Mouse (Mus musculus) G1E (cell line): ENCODE data around the gene Zbtb40. TPM values are rescaled to one million over a fixed set of nuclear protein-coding genes. Genes with fewer than 3 reads are reported as not detected.

Experiments used
- ATAC-seq: 2 replicates; pipeline ENCODE4 v1.8.0; 2016; ENCODE audit warnings: mild to moderate bottlenecking; ENCODE audit not compliant: insufficient number of reproducible peaks, poor library complexity, low FRiP score, severe bottlenecking; ENCODE audit errors: extremely low read depth
- DNase-seq: peaks from one replicate; pipeline ENCODE4 v3.0.0; 2012; ENCODE audit warnings: low spot score
- H3K27me3 ChIP-seq: 2 replicates; pipeline ENCODE4 v1.6.1; 2012; ENCODE audit warnings: mild to moderate bottlenecking, low read length, inconsistent platforms; ENCODE audit not compliant: insufficient read depth
- H3K36me3 ChIP-seq: replicated peaks from 2 replicates; pipeline ENCODE3; 2012; ENCODE audit warnings: mild to moderate bottlenecking, inconsistent platforms
- H3K4me1 ChIP-seq: 2 replicates; pipeline ENCODE4 v1.6.1; 2012; ENCODE audit warnings: low read depth, low read length, inconsistent platforms, mixed read lengths; ENCODE audit not compliant: insufficient read depth
- H3K4me3 ChIP-seq: 2 replicates; pipeline ENCODE4 v1.5.1; 2012; ENCODE audit warnings: low read depth, mild to moderate bottlenecking, inconsistent platforms, low read length, moderate library complexity, mixed read lengths
- H3K9me3 ChIP-seq: replicated peaks from 2 replicates; pipeline ENCODE4 v1.6.1; 2012; ENCODE audit warnings: inconsistent platforms
- CTCF ChIP-seq: IDR thresholded peaks from 2 replicates; pipeline ENCODE4 v1.5.1; 2012; ENCODE audit warnings: low read depth, low read length, inconsistent platforms, mixed read lengths
- GATA1 ChIP-seq: IDR thresholded peaks from 2 replicates; pipeline ENCODE4 v1.6.1; 2012; ENCODE audit warnings: borderline replicate concordance, low read length, inconsistent platforms, mixed read lengths
- GATA2 ChIP-seq: IDR thresholded peaks from 2 replicates; pipeline ENCODE4 v1.6.1; 2012; ENCODE audit warnings: low read depth, low read length, inconsistent platforms, borderline replicate concordance
- POLR2AphosphoS5 ChIP-seq: IDR thresholded peaks from 2 replicates; pipeline ENCODE4 v1.6.1; 2012; ENCODE audit warnings: low read depth, low read length, inconsistent platforms; ENCODE audit not compliant: insufficient replicate concordance
- TAL1 ChIP-seq: conservative IDR thresholded peaks from 2 replicates; pipeline ENCODE4 v1.6.1; 2012; ENCODE audit warnings: low read depth, low read length, inconsistent platforms, mixed read lengths
- polyA plus RNA-seq: library from polyadenylated mRNA; stranded (reverse); fragments of >175 nt; gene quantifications from 2 replicates; pipeline ENCODE4 v1.2.3, GENCODE M21; 2012
- total RNA-seq, 2 experiments: library from RNA; stranded (forward) in 1 of 2; stranded (reverse) in 1 of 2; fragments of 200-1000 nt in 1 of 2; fragments of >200 nt in 1 of 2; fragmentation: Nextera tagmentation in 1 of 2; gene quantifications; 2 replicates each; pipeline ENCODE4 v1.2.3; 2014 to 2017

Zbtb40 gene
- total and polyA plus RNA-seq, 3 experiments = 14.4 to 17.8 (median 16.7) TPM

DNA sequence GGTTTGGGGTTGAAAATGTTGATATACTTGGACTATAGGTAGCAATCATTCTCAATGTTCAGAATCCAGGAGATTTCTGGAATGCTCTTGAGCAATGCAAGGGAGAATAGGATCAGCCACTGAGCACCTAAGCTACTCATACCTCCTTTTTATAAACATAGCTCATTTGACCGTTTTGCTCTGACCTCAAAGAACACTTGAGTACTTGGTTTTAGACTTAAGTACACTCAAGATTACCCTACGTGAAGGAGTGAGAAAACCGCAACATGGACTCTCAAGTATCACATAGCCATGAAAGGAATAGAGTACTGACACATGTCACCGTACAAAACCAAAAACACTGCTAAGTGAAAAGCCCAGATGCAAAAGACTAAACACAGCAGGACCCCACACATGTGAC is 32.8 kb upstream of the Zbtb40 start:
- no peaks in the 10 kb centered on the region for H3K9me3 ChIP-seq
- no peak for DNase-seq
- H3K4me3 ChIP-seq = no peak overlapping the region
- H3K36me3 ChIP-seq = no peaks in the 10 kb centered on the region
- H3K4me1 ChIP-seq = no peaks in the 10 kb centered on the region
- peaks cover 3% of the 10 kb centered on the region; the same call in 1 of the 2 replicates for H3K27me3 ChIP-seq
- TF ChIP-seq GATA1 (no peak), TAL1 (no peak), POLR2AphosphoS5 (no peak)
- no peak for ATAC-seq

DNA sequence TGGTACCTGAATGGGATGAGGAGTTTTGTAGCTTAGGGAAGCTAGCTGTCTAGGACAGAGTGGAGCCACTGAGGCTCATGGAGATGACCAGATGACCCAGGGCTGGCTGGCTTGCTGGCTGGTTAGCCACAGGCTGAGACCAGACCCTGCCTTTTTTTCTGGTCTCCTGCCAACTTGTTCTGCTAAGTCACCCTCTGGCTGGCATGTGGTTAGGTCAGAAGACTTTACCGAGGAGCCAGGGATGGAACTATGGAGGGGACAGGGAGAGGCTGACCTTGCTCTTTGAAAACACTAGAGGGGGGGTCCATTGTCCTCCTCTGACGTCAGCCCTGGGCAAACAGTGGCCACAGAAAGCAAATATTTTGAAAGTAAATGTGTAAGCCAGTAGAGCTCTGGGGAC is 28.6 kb upstream of the Zbtb40 start:
- Histone ChIP-seq H3K4me3 (no peak overlapping the region), H3K27me3 (0 out of 2 replicates have a peak, but pooled peaks cover 3% of the 10 kb centered on the region), H3K36me3 (no peaks in the 10 kb centered on the region), H3K9me3 (no peaks in the 10 kb centered on the region), H3K4me1 (no peaks in the 10 kb centered on the region)
- DNase-seq (no peak), ATAC-seq (no peak)
- TF ChIP-seq TAL1 (no peak), POLR2AphosphoS5 (no peak), GATA1 (no peak), CTCF (no peak)

- DNase-seq (no peak), ATAC-seq (no peak)
- TF ChIP-seq CTCF (no peak), GATA1 (no peak), TAL1 (no peak), GATA2 (no peak), POLR2AphosphoS5 (no peak)
- Histone ChIP-seq H3K36me3 (no peaks in the 10 kb centered on the region), H3K4me1 (no peaks in the 10 kb centered on the region), H3K9me3 (no peaks in the 10 kb centered on the region), H3K4me3 (no peak overlapping the region), H3K27me3 (peaks cover 5% of the 10 kb centered on the region)
Measured at GRCm38 (mm10) chr4:137071204-137071603, 22.6 kb upstream of the Zbtb40 start.

DNA sequence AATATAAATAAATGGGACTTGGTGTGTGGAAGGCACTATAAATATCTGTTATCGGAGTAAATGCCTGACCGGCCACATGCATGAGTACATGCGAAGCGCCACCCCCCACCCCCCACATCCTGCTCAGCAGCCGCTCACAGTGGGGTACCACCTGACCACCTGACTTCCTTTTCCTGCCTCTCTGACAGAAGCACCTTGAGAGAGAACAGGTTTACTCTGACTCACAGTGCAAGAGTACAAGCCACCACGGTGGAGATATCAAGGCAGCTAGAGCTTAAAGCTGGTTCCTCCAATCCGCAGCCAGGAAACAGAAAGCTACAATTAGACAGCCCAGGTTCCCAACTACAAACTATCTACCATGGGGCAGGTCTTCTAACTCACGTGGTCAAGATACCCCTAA is 19.9 kb upstream of the Zbtb40 start:
- TF ChIP-seq TAL1 (no peak), CTCF (no peak), GATA2 (no peak), GATA1 (no peak), POLR2AphosphoS5 (no peak)
- no peak for ATAC-seq
- Histone ChIP-seq H3K4me3 (no peak overlapping the region), H3K27me3 (peaks cover 15% of the 10 kb centered on the region), H3K9me3 (no peaks in the 10 kb centered on the region), H3K4me1 (peaks cover 5% of the 10 kb centered on the region; the same call in 1 of the 2 replicates), H3K36me3 (no peaks in the 10 kb centered on the region)
- DNase-seq = no peak

- Histone ChIP-seq H3K9me3 (no peaks in the 10 kb centered on the region), H3K36me3 (no peaks in the 10 kb centered on the region), H3K27me3 (peaks cover 21% of the 10 kb centered on the region), H3K4me1 (peaks cover 5% of the 10 kb centered on the region; the same call in 1 of the 2 replicates), H3K4me3 (no peak overlapping the region)
- DNase-seq = no peak
- no peak for TF ChIP-seq GATA2
- TF ChIP-seq GATA1 = no peak
- TF ChIP-seq TAL1 = no peak
- TF ChIP-seq CTCF = no peak
- TF ChIP-seq POLR2AphosphoS5 = no peak
- no peak for ATAC-seq
Measured at GRCm38 (mm10) chr4:137065846-137066245, 17.2 kb upstream of the Zbtb40 start.

DNA sequence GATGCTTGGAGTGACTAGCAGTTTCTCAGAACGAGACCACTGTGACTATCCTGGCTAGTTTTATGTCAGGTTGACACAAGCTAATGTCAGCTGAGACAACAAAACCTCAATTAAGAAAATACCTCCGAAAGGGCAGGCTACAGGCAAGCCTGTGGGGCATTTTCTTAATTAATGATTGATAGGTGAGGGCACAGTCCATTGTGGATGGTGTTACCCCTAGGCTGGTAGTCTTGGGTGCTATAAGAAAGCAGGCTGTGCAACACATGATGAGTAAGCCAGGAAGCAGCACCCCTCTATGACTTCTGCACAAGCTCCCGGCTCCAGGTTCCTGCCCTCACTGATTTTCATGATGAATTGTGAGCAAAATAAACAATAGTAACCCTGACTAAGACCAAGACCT is 6.3 kb upstream of the Zbtb40 start:
- ATAC-seq (no peak), DNase-seq (no peak)
- H3K4me1 ChIP-seq = peaks cover 9% of the 10 kb centered on the region
- TF ChIP-seq TAL1 (no peak), GATA2 (no peak), POLR2AphosphoS5 (no peak), CTCF (no peak), GATA1 (no peak)
- no peaks in the 10 kb centered on the region for H3K36me3 ChIP-seq
- H3K4me3 ChIP-seq = no peak overlapping the region
- H3K27me3 ChIP-seq = peaks cover 27% of the 10 kb centered on the region
- H3K9me3 ChIP-seq = no peaks in the 10 kb centered on the region

GRCm38 (mm10) chr4:137053810-137054209 is 5.2 kb upstream of the Zbtb40 start:
- peaks cover 16% of the 10 kb centered on the region for H3K4me1 ChIP-seq
- ATAC-seq (no peak), DNase-seq (no peak)
- no peak for TF ChIP-seq GATA2
- TF ChIP-seq GATA1 = no peak
- no peak for TF ChIP-seq TAL1
- TF ChIP-seq CTCF = no peak
- no peak for TF ChIP-seq POLR2AphosphoS5
- no peak overlapping the region for H3K4me3 ChIP-seq
- H3K36me3 ChIP-seq = no peaks in the 10 kb centered on the region
- no peaks in the 10 kb centered on the region for H3K9me3 ChIP-seq
- peaks cover 27% of the 10 kb centered on the region for H3K27me3 ChIP-seq
